Mouse (Mus musculus) urinary bladder, postnatal 36 days (tissue): ENCODE results near the gene Mapk1.

Source experiments
- DNase-seq, 2 experiments: peaks; one replicate each; pipeline ENCODE4 v3.0.0; 2022; ENCODE audit warnings: low spot score in 2 of 2, mixed read lengths in 1 of 2

The Mapk1 gene

DNA sequence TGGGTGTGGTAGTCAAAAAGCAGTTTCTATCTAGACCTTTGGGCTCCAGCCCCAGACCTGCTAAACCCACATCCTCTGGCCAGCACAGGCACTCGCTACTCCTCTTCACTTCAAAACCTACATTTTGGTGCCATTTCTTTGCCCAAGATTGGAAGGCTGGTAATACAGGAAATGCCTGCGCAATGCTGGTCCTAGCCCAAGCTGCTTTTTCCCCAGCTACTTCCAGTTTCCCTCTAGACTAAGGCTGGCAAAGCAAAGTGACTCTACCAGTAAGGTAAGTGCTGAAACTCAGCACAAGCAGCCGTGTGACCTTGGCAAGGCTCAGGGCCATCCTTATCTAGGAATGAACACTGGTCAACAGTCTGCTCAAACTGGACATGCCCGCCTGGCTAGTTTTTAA, 102.5 kb downstream of the Mapk1 start:
- DNase-seq: peak; percentile 13 to 22

DNA sequence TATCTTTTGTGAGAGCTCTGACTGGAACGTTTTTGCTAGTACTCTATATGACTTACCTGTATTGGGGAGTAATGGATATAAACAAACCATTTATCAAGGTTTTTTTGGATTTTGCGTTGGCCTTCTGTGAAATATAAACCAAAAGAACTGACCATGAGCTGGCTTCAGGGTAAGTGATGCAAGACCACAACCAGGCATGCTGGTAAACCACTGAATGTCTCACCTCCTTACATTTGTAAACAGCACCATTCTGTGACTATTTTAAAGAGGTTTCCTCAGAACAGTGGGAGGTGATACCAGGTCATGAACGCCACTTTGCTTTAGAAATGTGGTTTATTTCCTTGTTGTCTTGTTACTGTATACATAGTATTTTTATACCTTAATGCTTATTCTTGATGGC, 103.1 kb downstream of the Mapk1 start:
- DNase-seq: no peak

DNA sequence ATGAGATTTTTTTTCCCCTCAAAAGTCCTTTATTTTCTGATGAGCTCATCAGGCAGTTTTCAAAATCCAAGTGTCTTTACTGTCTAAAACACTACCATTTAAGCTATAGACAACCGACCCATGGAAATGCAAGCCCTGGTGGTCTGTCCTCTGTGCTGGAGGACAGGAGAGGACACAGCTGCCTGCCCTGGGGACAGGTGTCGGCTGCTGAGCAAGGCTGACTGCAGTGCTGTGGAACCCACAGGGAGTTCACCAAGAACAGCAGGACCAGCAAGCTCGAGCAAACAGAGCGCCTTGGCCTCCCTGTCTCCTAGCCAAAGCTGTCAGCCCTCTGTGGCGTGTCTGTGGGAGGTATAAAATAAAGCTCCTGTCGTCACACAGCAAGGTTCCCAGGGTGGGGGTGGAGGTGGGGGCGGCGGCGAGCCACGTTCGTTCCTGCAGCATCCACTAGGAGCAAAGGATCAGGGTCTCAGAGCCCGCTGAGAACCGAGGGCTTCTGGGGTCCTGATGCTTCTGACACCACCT, 103.5 kb downstream of the Mapk1 start:
- no peak for DNase-seq

DNA sequence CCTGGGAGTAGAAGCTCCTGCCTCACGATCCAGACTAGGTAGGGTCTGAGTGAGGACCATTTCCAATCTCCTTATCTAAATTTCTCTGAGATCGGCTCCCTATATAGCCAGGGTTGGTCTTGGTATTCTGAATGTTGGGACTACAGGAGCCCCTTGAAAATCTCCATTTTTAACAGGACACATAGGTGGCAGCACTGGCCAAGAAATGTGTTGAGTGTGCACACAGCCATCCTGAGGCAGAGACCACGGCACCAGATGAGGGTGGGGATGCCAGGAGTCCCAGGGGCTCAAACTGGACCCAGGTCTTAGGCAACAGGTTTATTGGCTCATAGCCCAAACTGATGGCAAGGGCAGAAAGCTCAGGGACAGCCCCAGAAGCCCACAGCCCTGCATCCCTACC, 105.2 kb downstream of the Mapk1 start:
- DNase-seq: no peak

DNA sequence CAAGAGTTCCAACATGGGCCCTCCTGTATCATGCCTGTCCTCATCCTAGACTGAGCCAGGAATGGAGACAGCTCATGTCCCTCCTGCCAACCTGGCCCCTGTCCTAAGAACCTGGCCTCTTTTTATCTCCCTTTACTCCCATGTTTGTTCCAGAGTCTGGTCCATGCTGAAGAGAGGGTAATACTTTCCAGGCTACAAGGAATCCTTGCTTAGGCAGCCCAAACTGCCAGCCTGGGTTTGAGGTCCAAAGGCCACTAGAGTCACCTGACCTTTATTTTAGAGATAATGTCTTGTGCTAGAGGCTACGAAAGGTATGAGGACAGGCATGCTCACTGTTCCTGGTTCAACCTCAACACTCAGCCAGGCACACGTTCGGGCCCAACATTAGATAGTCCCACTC, 113.8 kb downstream of the Mapk1 start:
- DNase-seq: no peak
